Mouse (Mus musculus) myocyte (in vitro differentiated cells): ENCODE data around the gene Ifi203.
"Not testable (repeated sequence)": the region's sequence is repeated elsewhere in the genome, so short reads cannot be mapped to it uniquely, and the experiment has no call there.

Source experiments
- E2F4 ChIP-seq: IDR thresholded peaks from one replicate; pipeline ENCODE4 v1.6.1; 2011; ENCODE audit warnings: mild to moderate bottlenecking, control low read depth, moderate library complexity; ENCODE audit not compliant: insufficient read depth
- MAX ChIP-seq: IDR thresholded peaks from one replicate; pipeline ENCODE4 v1.6.1; 2011; ENCODE audit warnings: low read depth, mild to moderate bottlenecking, control low read depth
- POLR2A ChIP-seq: IDR thresholded peaks from one replicate; pipeline ENCODE4 v1.6.1; 2011; ENCODE audit warnings: low read depth, mild to moderate bottlenecking, control low read depth, moderate library complexity; ENCODE audit not compliant: insufficient read length
- POLR2AphosphoS2 ChIP-seq: IDR thresholded peaks from one replicate; pipeline ENCODE4 v1.6.1; 2011; ENCODE audit warnings: low read depth, control low read depth; ENCODE audit not compliant: insufficient read length
- TCF12 ChIP-seq: IDR thresholded peaks from one replicate; pipeline ENCODE4 v1.6.1; 2011; ENCODE audit warnings: mild to moderate bottlenecking, control low read depth; ENCODE audit not compliant: poor library complexity, insufficient read depth, severe bottlenecking
- USF1 ChIP-seq: IDR thresholded peaks from one replicate; pipeline ENCODE4 v1.6.1; 2011; ENCODE audit warnings: low read depth, mild to moderate bottlenecking, control low read depth, moderate library complexity

GRCm38 (mm10) chr1:173941522-173941921 lies 950 bp downstream of the Ifi203 start:
- TF ChIP-seq POLR2AphosphoS2, POLR2A, E2F4, MAX, USF1, TCF12: not testable (repeated sequence)
